Mouse (Mus musculus): ENCODE results near the gene Tmub1. TPM values are rescaled to one million over a fixed set of nuclear protein-coding genes. Genes with fewer than 3 reads are reported as not detected.

Gene Tmub1
- 54.4 and 62.4 TPM in 2 replicates for polyA plus RNA-seq (2014; fragmentation: Nextera tagmentation; extraction: Ambion mirVana)

- peak within 1 kb of the TSS; percentile 45 for H3K27ac ChIP-seq
- peak within 1 kb of the TSS; percentile 58 for H3K4me3 ChIP-seq (replicated peaks; ENCODE audit: low read length)
- H3K4me2 ChIP-seq (replicated peaks), result peak within 1 kb of the TSS; percentile 82
- peak within 1 kb of the TSS; percentile 72 for H3K9ac ChIP-seq
- DNase-seq (ENCODE audit: low spot score) (peak; percentile 75), ATAC-seq (ENCODE audit: low FRiP score) (peak; percentile 64)
- peaks cover 36% of the 10 kb centered on the region for H3K4me1 ChIP-seq (replicated peaks; ENCODE audit: control insufficient read depth, insufficient read depth, low read length)
- WGBS, result 2% methylated on average over 34 of the region's 34 CpGs
- H3K36me3 ChIP-seq (replicated peaks; ENCODE audit: control insufficient read depth, insufficient read depth), result 0 out of 2 replicates have a peak, but pooled peaks cover 5% of the 10 kb centered on the region
- H3K9me3 ChIP-seq (ENCODE audit: control insufficient read depth, low read length), result no peaks in the 10 kb centered on the region
- H3K27me3 ChIP-seq (ENCODE audit: control insufficient read depth, insufficient read depth, low read length), result 0 out of 2 replicates have a peak, but pooled peaks cover 4% of the 10 kb centered on the region
These were observed at the start of gene Tmub1 for GRCm38 (mm10) chr5:24447624-24448298. Tmub1 (minus strand) TSS chr5:24447854.

DNA sequence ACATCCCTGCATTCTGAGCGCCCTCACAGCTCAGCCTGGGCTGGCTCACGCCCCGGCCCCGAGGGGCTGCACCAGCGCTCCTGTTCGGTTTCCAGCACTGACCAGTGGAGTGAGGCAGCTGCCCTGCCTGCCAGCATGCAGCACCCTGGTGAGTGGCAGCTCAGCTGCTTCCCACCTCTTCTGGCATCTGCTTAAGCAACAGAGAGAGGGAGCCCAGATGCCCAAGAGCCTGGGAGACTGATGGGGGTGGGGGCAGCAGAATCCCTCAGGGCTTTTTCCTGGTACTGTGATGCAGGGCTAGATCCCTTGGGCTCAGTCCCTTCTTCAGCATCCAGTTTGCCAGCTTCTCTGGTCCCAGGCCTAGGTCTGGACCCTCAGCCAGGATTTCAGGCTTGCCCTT, 49.1 kb upstream of the Tmub1 start:
- DNase-seq (ENCODE audit: low spot score) (peak; percentile 17), ATAC-seq (ENCODE audit: low FRiP score) (no peak)
- WGBS, result 38% methylated on average over 6 of the region's 6 CpGs
- H3K9me3 ChIP-seq (ENCODE audit: control insufficient read depth, low read length), result no peaks in the 10 kb centered on the region
- H3K27ac ChIP-seq, result peak overlapping the region; percentile 46
- peaks cover 49% of the 10 kb centered on the region for H3K4me1 ChIP-seq (replicated peaks; ENCODE audit: control insufficient read depth, insufficient read depth, low read length)
- peaks cover 84% of the 10 kb centered on the region for H3K36me3 ChIP-seq (replicated peaks; ENCODE audit: control insufficient read depth, insufficient read depth)
- no peak overlapping the region for H3K4me2 ChIP-seq (replicated peaks)
- no peak overlapping the region for H3K9ac ChIP-seq
- H3K27me3 ChIP-seq (ENCODE audit: control insufficient read depth, insufficient read depth, low read length), result no peaks in the 10 kb centered on the region
- H3K4me3 ChIP-seq (replicated peaks; ENCODE audit: low read length), result no peak overlapping the region

GRCm38 (mm10) chr5:24495019-24495418, 47.4 kb upstream of the Tmub1 start:
- H3K9ac ChIP-seq, result no peak overlapping the region
- no peak overlapping the region for H3K4me3 ChIP-seq (replicated peaks; ENCODE audit: low read length)
- DNase-seq (ENCODE audit: low spot score), result peak; percentile 62
- no peaks in the 10 kb centered on the region for H3K9me3 ChIP-seq (ENCODE audit: control insufficient read depth, low read length)
- ATAC-seq (ENCODE audit: low FRiP score), result peak; percentile 9; the same call in 1 of the 2 replicates
- 47% methylated on average over 15 of the region's 15 CpGs for WGBS
- H3K36me3 ChIP-seq (replicated peaks; ENCODE audit: control insufficient read depth, insufficient read depth), result peaks cover 83% of the 10 kb centered on the region
- H3K27me3 ChIP-seq (ENCODE audit: control insufficient read depth, insufficient read depth, low read length), result no peaks in the 10 kb centered on the region
- H3K4me2 ChIP-seq (replicated peaks), result no peak overlapping the region
- H3K4me1 ChIP-seq (replicated peaks; ENCODE audit: control insufficient read depth, insufficient read depth, low read length), result peaks cover 48% of the 10 kb centered on the region
- peak overlapping the region; percentile 70; the same call in 1 of the 2 replicates for H3K27ac ChIP-seq

GRCm38 (mm10) chr5:24492546-24493285, 45.1 kb upstream of the Tmub1 start:
- H3K27me3 ChIP-seq (ENCODE audit: control insufficient read depth, insufficient read depth, low read length), result no peaks in the 10 kb centered on the region
- no peak overlapping the region for H3K4me2 ChIP-seq (replicated peaks)
- WGBS, result 87% methylated on average over 16 of the region's 16 CpGs
- H3K4me3 ChIP-seq (replicated peaks; ENCODE audit: low read length), result no peak overlapping the region
- H3K9ac ChIP-seq, result no peak overlapping the region
- no peaks in the 10 kb centered on the region for H3K9me3 ChIP-seq (ENCODE audit: control insufficient read depth, low read length)
- DNase-seq (ENCODE audit: low spot score) (no peak), ATAC-seq (ENCODE audit: low FRiP score) (no peak)
- H3K4me1 ChIP-seq (replicated peaks; ENCODE audit: control insufficient read depth, insufficient read depth, low read length), result peaks cover 33% of the 10 kb centered on the region
- H3K36me3 ChIP-seq (replicated peaks; ENCODE audit: control insufficient read depth, insufficient read depth), result peaks cover 87% of the 10 kb centered on the region
- no peak overlapping the region for H3K27ac ChIP-seq

- no peaks in the 10 kb centered on the region for H3K27me3 ChIP-seq (ENCODE audit: control insufficient read depth, insufficient read depth, low read length)
- ATAC-seq (ENCODE audit: low FRiP score), result peak; percentile 38
- peaks cover 83% of the 10 kb centered on the region for H3K36me3 ChIP-seq (replicated peaks; ENCODE audit: control insufficient read depth, insufficient read depth)
- H3K4me1 ChIP-seq (replicated peaks; ENCODE audit: control insufficient read depth, insufficient read depth, low read length), result peaks cover 19% of the 10 kb centered on the region; the same call in 1 of the 2 replicates
- peak overlapping the region; percentile 58 for H3K27ac ChIP-seq
- H3K4me3 ChIP-seq (replicated peaks; ENCODE audit: low read length), result no peak overlapping the region
- H3K9me3 ChIP-seq (ENCODE audit: control insufficient read depth, low read length), result no peaks in the 10 kb centered on the region
- H3K9ac ChIP-seq, result no peak overlapping the region
- no peak overlapping the region for H3K4me2 ChIP-seq (replicated peaks)
- 50% methylated on average over 14 of the region's 14 CpGs for WGBS
- DNase-seq (ENCODE audit: low spot score), result no peak
These were observed 42.8 kb upstream of the Tmub1 start for GRCm38 (mm10) chr5:24490413-24490920.

GRCm38 (mm10) chr5:24486738-24487137, 39.1 kb upstream of the Tmub1 start:
- no peaks in the 10 kb centered on the region for H3K27me3 ChIP-seq (ENCODE audit: control insufficient read depth, insufficient read depth, low read length)
- ATAC-seq (ENCODE audit: low FRiP score) (no peak), DNase-seq (ENCODE audit: low spot score) (no peak)
- peaks cover 26% of the 10 kb centered on the region; the same call in 1 of the 2 replicates for H3K4me1 ChIP-seq (replicated peaks; ENCODE audit: control insufficient read depth, insufficient read depth, low read length)
- WGBS, result 94% methylated on average over 5 of the region's 5 CpGs
- H3K4me2 ChIP-seq (replicated peaks), result no peak overlapping the region
- H3K27ac ChIP-seq, result no peak overlapping the region
- no peaks in the 10 kb centered on the region for H3K9me3 ChIP-seq (ENCODE audit: control insufficient read depth, low read length)
- H3K4me3 ChIP-seq (replicated peaks; ENCODE audit: low read length), result no peak overlapping the region
- H3K9ac ChIP-seq, result no peak overlapping the region
- H3K36me3 ChIP-seq (replicated peaks; ENCODE audit: control insufficient read depth, insufficient read depth), result peaks cover 73% of the 10 kb centered on the region

DNA sequence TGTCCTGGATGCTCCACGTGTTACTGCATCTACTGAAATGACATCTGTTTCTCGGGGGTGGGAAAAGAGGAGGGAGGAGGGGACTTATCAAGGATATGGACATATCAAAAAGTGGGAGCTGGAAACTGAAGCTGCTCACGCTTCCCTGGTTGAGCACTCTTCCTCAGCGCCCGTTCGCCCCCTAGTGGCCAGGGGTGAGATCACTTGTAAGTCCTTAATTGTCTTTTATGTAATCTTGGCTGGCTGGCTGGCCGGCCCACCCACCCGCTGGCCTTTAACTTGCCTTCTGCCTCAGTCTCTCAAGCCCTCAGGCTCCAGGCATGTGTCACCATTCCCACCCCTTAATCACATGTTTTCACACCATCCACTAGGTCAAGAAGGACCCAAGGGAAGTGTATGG, 38.4 kb upstream of the Tmub1 start:
- Histone ChIP-seq H3K27ac (peak overlapping the region; percentile 16; the same call in 1 of the 2 replicates), H3K9me3 (ENCODE audit: control insufficient read depth, low read length) (no peaks in the 10 kb centered on the region), H3K4me3 (replicated peaks; ENCODE audit: low read length) (no peak overlapping the region), H3K4me1 (replicated peaks; ENCODE audit: control insufficient read depth, insufficient read depth, low read length) (peaks cover 29% of the 10 kb centered on the region), H3K4me2 (replicated peaks) (no peak overlapping the region), H3K36me3 (replicated peaks; ENCODE audit: control insufficient read depth, insufficient read depth) (peaks cover 70% of the 10 kb centered on the region), H3K27me3 (ENCODE audit: control insufficient read depth, insufficient read depth, low read length) (no peaks in the 10 kb centered on the region), H3K9ac (no peak overlapping the region)
- WGBS, result 2% methylated on average over 8 of the region's 8 CpGs
- DNase-seq (ENCODE audit: low spot score), result peak; percentile 93
- ATAC-seq (ENCODE audit: low FRiP score), result no peak

GRCm38 (mm10) chr5:24484963-24485362, 37.3 kb upstream of the Tmub1 start:
- no peaks in the 10 kb centered on the region for H3K9me3 ChIP-seq (ENCODE audit: control insufficient read depth, low read length)
- 13% methylated on average over 22 of the region's 22 CpGs for WGBS
- ATAC-seq (ENCODE audit: low FRiP score) (peak; percentile 38), DNase-seq (ENCODE audit: low spot score) (peak; percentile 53)
- H3K27me3 ChIP-seq (ENCODE audit: control insufficient read depth, insufficient read depth, low read length), result no peaks in the 10 kb centered on the region
- H3K4me2 ChIP-seq (replicated peaks), result peak overlapping the region; percentile 42
- H3K36me3 ChIP-seq (replicated peaks; ENCODE audit: control insufficient read depth, insufficient read depth), result peaks cover 71% of the 10 kb centered on the region
- H3K9ac ChIP-seq, result no peak overlapping the region
- peak overlapping the region; percentile 39 for H3K27ac ChIP-seq
- H3K4me1 ChIP-seq (replicated peaks; ENCODE audit: control insufficient read depth, insufficient read depth, low read length), result peaks cover 28% of the 10 kb centered on the region
- H3K4me3 ChIP-seq (replicated peaks; ENCODE audit: low read length), result no peak overlapping the region

GRCm38 (mm10) chr5:24483326-24483725, 35.7 kb upstream of the Tmub1 start:
- H3K27me3 ChIP-seq (ENCODE audit: control insufficient read depth, insufficient read depth, low read length), result no peaks in the 10 kb centered on the region
- ATAC-seq (ENCODE audit: low FRiP score) (no peak; the same call in 1 of the 2 replicates), DNase-seq (ENCODE audit: low spot score) (peak; percentile 81)
- peaks cover 72% of the 10 kb centered on the region for H3K36me3 ChIP-seq (replicated peaks; ENCODE audit: control insufficient read depth, insufficient read depth)
- H3K4me3 ChIP-seq (replicated peaks; ENCODE audit: low read length), result no peak overlapping the region
- WGBS, result 22% methylated on average over 11 of the region's 11 CpGs
- H3K4me1 ChIP-seq (replicated peaks; ENCODE audit: control insufficient read depth, insufficient read depth, low read length), result peaks cover 28% of the 10 kb centered on the region
- H3K9me3 ChIP-seq (ENCODE audit: control insufficient read depth, low read length), result no peaks in the 10 kb centered on the region
- H3K9ac ChIP-seq, result no peak overlapping the region
- H3K27ac ChIP-seq, result no peak overlapping the region
- H3K4me2 ChIP-seq (replicated peaks), result no peak overlapping the region

Measured in hindbrain, embryonic 14.5 days (tissue).